In genomic region chr11:19601216-19601938, GRCm38 (mm10) we compare ENCODE assay signal across 10 mouse cellular contexts.
DNase-seq lines count a peak whose midpoint lies in the region; ATAC-seq and TF ChIP-seq lines count a peak whose summit lies in the region.
"Had no signal": no experiment of that assay in that cellular context is flagged by ENCODE, and none has a peak within 500 bp of the region (broad histone marks: within the 10 kb centered on the region; RNA-seq: fewer than 3 reads in every experiment).

No protein-coding gene starts in this region.

- H3K9me3 ChIP-seq in hindbrain, postnatal 0 days (ENCODE audit: low read length) = no peaks in the 10 kb centered on the region
- H3K9me3 ChIP-seq in hindbrain, embryonic 16.5 days (ENCODE audit: control insufficient read depth, low read length) = no peaks in the 10 kb centered on the region
- H3K9me3 ChIP-seq in intestine, postnatal 0 days (ENCODE audit: control insufficient read depth) = no peaks in the 10 kb centered on the region

- no peak for TF ChIP-seq POLR2A in lung, adult 2 months (IDR thresholded peaks at IDR 0.05; ENCODE audit: borderline replicate concordance, extremely low read depth, low read depth, low read length)

- no peak overlapping the region for H3K4me3 ChIP-seq in hindbrain, postnatal 0 days (ENCODE audit: low read length)
- no peak overlapping the region for H3K4me3 ChIP-seq in hindbrain, embryonic 16.5 days (ENCODE audit: low read length)
- H3K4me3 ChIP-seq in lung, adult 2 months (replicated peaks; ENCODE audit: extremely low read depth, low read depth, low read length) = no peak overlapping the region
- no peak overlapping the region for H3K4me3 ChIP-seq in intestine, postnatal 0 days (ENCODE audit: low read depth, low read length)

- TF ChIP-seq CTCF in hindbrain, postnatal 0 days (IDR thresholded peaks at IDR 0.05; ENCODE audit: low read depth) = no peak
- no peak for TF ChIP-seq CTCF in lung, adult 2 months (IDR thresholded peaks at IDR 0.05; ENCODE audit: insufficient read depth, low read length)
- no peak for TF ChIP-seq CTCF in intestine, postnatal 0 days (IDR thresholded peaks at IDR 0.05; ENCODE audit: low read depth)

- H3K9ac ChIP-seq in hindbrain, postnatal 0 days (replicated peaks; ENCODE audit: low read length) = no peak overlapping the region
- H3K9ac ChIP-seq in hindbrain, embryonic 16.5 days (ENCODE audit: low read depth, low read length) = no peak overlapping the region
- H3K9ac ChIP-seq in intestine, postnatal 0 days (ENCODE audit: low read depth, low read length) = no peak overlapping the region

- H3K4me2 ChIP-seq in hindbrain, postnatal 0 days (ENCODE audit: low read depth, low read length) = no peak overlapping the region
- no peak overlapping the region for H3K4me2 ChIP-seq in hindbrain, embryonic 16.5 days (ENCODE audit: low read length)
- H3K4me2 ChIP-seq in intestine, postnatal 0 days (replicated peaks; ENCODE audit: low read depth) = no peak overlapping the region

- 0 out of 2 replicates have a peak, but pooled peaks cover 4% of the 10 kb centered on the region for H3K4me1 ChIP-seq in hindbrain, postnatal 0 days (ENCODE audit: insufficient read depth, low read length)
- peaks cover 5% of the 10 kb centered on the region; the same call in 1 of the 2 replicates for H3K4me1 ChIP-seq in hindbrain, embryonic 16.5 days (ENCODE audit: control insufficient read depth, insufficient read depth, low read depth, low read length)
- H3K4me1 ChIP-seq in lung, adult 2 months (ENCODE audit: control insufficient read depth, insufficient read depth, low read length) = no peaks in the 10 kb centered on the region
- no peaks in the 10 kb centered on the region for H3K4me1 ChIP-seq in intestine, postnatal 0 days (replicated peaks; ENCODE audit: control insufficient read depth, insufficient read depth, low read length)

- H3K36me3 ChIP-seq in hindbrain, postnatal 0 days (ENCODE audit: insufficient read depth, low read length) = no peaks in the 10 kb centered on the region
- H3K36me3 ChIP-seq in hindbrain, embryonic 16.5 days (ENCODE audit: control insufficient read depth, insufficient read depth, low read length) = no peaks in the 10 kb centered on the region
- no peaks in the 10 kb centered on the region for H3K36me3 ChIP-seq in intestine, postnatal 0 days (ENCODE audit: control insufficient read depth, insufficient read depth)

- WGBS in hindbrain, postnatal 0 days = 62% methylated on average over 15 of the region's 15 CpGs
- 77% methylated on average over 15 of the region's 15 CpGs for WGBS in hindbrain, embryonic 16.5 days
- 46% methylated on average over 15 of the region's 15 CpGs for WGBS in lung, adult 2 months
- WGBS in intestine, postnatal 0 days = 77% methylated on average over 15 of the region's 15 CpGs

- no peaks in the 10 kb centered on the region for H3K27me3 ChIP-seq in hindbrain, postnatal 0 days (ENCODE audit: insufficient read depth, low read length)
- no peaks in the 10 kb centered on the region for H3K27me3 ChIP-seq in hindbrain, embryonic 16.5 days (replicated peaks; ENCODE audit: control insufficient read depth, insufficient read depth, low read length)
- no peaks in the 10 kb centered on the region for H3K27me3 ChIP-seq in intestine, postnatal 0 days (replicated peaks; ENCODE audit: control insufficient read depth, insufficient read depth, low read length)

- ATAC-seq in hindbrain, postnatal 0 days = no peak
- ATAC-seq in hindbrain, embryonic 16.5 days = no peak
- no peak for ATAC-seq in intestine, postnatal 0 days
- ATAC-seq in erythroid progenitor cell, adult 5-6 weeks (replicated peaks; ENCODE audit: low FRiP score, poor library complexity, severe bottlenecking) = no peak

- H3K27ac ChIP-seq in hindbrain, postnatal 0 days = no peak overlapping the region
- H3K27ac ChIP-seq in hindbrain, embryonic 16.5 days (ENCODE audit: low read depth, low read length) = no peak overlapping the region
- H3K27ac ChIP-seq in intestine, postnatal 0 days (ENCODE audit: low read depth, low read length) = no peak overlapping the region

- peak; percentile 23 for DNase-seq in hindbrain, postnatal 0 days (ENCODE audit: low spot score)
- DNase-seq in adrenal gland, postnatal 10 days = peak; percentile 72
- DNase-seq in frontal cortex, postnatal 10 days (ENCODE audit: low spot score in 2 of 2) = peak; percentile 16 to 25
- DNase-seq in lung, adult 2 months = peak; percentile 11
- no peak for DNase-seq in layer of hippocampus, postnatal 36 days
- DNase-seq: cerebellum, adult 2 months; thymus, adult 18-20 months had no signal

Comparison
In these comparisons a context has a peak if more than half of its experiments do, and no peak if none do; other contexts are left out.
1. DNase-seq: peak in hindbrain, postnatal 0 days (single experiment), adrenal gland, postnatal 10 days (single experiment), frontal cortex, postnatal 10 days (2 of 2) and lung, adult 2 months (single experiment); none in layer of hippocampus, postnatal 36 days (0 of 2).